Mouse (Mus musculus): ENCODE results near the gene P2rx7.

GRCm38 (mm10) chr5:122677983-122678382, 34.3 kb downstream of the P2rx7 start:
- TF ChIP-seq GATA1 (IDR thresholded peaks at IDR 0.05; ENCODE audit: borderline replicate concordance, low read length) (no peak), FLI1 (IDR thresholded peaks at IDR 0.05; ENCODE audit: low read length) (no peak)

Data from megakaryocyte, embryonic 14.5 days (primary cell).